Mouse (Mus musculus) kidney, postnatal 0 days (tissue): ENCODE measurements around the gene Rpusd4. TPM values are rescaled to one million over a fixed set of nuclear protein-coding genes. Genes with fewer than 3 reads are reported as not detected.

ENCODE experiments used
- ATAC-seq: fragments of 200-750 bp; cut with Nextera tagmentation; replicated peaks from 2 replicates; pipeline ENCODE4 v1.8.0; 2017; ENCODE audit warnings: low read depth, moderate number of reproducible peaks, moderate TSS enrichment, moderate library complexity; ENCODE audit not compliant: low FRiP score
- DNase-seq: peaks from one replicate; pipeline ENCODE4 v3.0.0-alpha.2; 2016; ENCODE audit warnings: low spot score
- H3K27ac ChIP-seq: fragments of 300-500 bp; sonication (generic); 2 replicates; pipeline ENCODE4 v1.5.1; 2014; ENCODE audit warnings: mild to moderate bottlenecking
- H3K27me3 ChIP-seq: fragments of 300-500 bp; sonication (generic); 2 replicates; pipeline ENCODE4 v1.6.1; 2014; ENCODE audit warnings: low read length, mixed read lengths; ENCODE audit not compliant: insufficient read depth
- H3K36me3 ChIP-seq: fragments of 300-500 bp; sonication (generic); 2 replicates; pipeline ENCODE4 v1.6.1; 2014; ENCODE audit warnings: low read length, mixed read lengths; ENCODE audit not compliant: insufficient read depth
- H3K4me1 ChIP-seq: fragments of 300-500 bp; sonication (generic); replicated peaks from 2 replicates; pipeline ENCODE4 v1.6.1; 2014; ENCODE audit warnings: antibody characterized with exemption, low read length, mixed read lengths; ENCODE audit not compliant: insufficient read depth
- H3K4me2 ChIP-seq: fragments of 300-500 bp; sonication (generic); 2 replicates; pipeline ENCODE4 v1.6.1; 2014; ENCODE audit warnings: mild to moderate bottlenecking, low read length, moderate library complexity, mixed read lengths
- H3K4me3 ChIP-seq: fragments of 300-500 bp; sonication (generic); replicated peaks from 2 replicates; pipeline ENCODE4 v1.5.1; 2014; ENCODE audit warnings: low read depth, low read length
- H3K9ac ChIP-seq: fragments of 300-500 bp; sonication (generic); 2 replicates; pipeline ENCODE4 v1.6.1; 2014; ENCODE audit warnings: low read depth, low read length
- H3K9me3 ChIP-seq: fragments of 300-500 bp; sonication (generic); replicated peaks from 2 replicates; pipeline ENCODE4 v1.6.1; 2016; ENCODE audit warnings: low read length, inconsistent platforms, mixed read lengths
- CTCF ChIP-seq: IDR thresholded peaks from 2 replicates; pipeline ENCODE4 v1.5.1; 2016; ENCODE audit warnings: antibody characterized with exemption, low read depth, mild to moderate bottlenecking, moderate library complexity
- WGBS: fragments of 180-500 bp; shearing (Covaris S2); extraction: QIAGEN DNeasy Blood & Tissue Kit; methylation state at CpG from one replicate; pipeline ENCODE4 v1.1.7; 2014; 5-methylcytosine and 5-hydroxymethylcytosine counted together
- polyA plus RNA-seq: library from polyadenylated mRNA; unstranded; fragments of >200 nt; fragmentation: Nextera tagmentation; extraction: Ambion mirVana; gene quantifications from 2 replicates; pipeline ENCODE4 v1.2.1, GENCODE M21; 2015

The Rpusd4 gene
- polyA plus RNA-seq, 1 experiment from 2014 or later = 26.5 TPM

DNA sequence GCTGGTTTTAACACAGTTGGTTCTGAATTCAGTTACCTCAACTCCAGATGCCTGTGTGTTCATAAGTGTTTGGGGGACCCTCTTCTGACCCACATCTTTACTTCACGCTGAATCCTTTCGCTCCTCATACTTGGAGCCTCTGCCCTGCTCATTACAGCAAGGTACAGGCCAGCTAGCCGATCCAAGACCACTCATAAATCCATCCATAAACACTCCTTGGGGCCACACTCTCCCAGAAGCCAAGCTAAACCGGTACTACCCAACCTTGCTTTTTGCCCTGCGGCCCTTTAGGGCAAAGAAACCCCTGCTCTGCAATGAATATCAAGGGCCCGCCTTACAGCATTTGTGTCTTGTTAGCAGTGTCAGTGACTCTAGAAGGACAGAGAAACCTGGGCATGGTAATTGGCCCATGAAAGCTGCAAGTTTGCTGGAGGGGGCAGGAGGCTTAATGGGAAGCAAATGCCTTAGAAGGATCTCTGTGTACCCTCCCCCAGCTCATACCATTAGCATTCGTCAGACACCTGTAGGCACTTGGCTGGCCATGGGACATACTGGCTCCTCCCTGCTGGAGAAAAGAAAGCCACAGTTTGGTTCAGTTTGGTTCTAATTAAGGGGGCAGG is 59.1 kb downstream of the Rpusd4 start:
- peak overlapping the region; percentile 36; the same call in 1 of the 2 replicates for H3K27ac ChIP-seq
- DNase-seq (no peak), ATAC-seq (peak; percentile 64)
- H3K27me3 ChIP-seq = no peaks in the 10 kb centered on the region
- no peaks in the 10 kb centered on the region for H3K9me3 ChIP-seq
- H3K4me3 ChIP-seq = no peak overlapping the region
- H3K4me2 ChIP-seq = no peak overlapping the region
- H3K4me1 ChIP-seq = peaks cover 9% of the 10 kb centered on the region
- TF ChIP-seq CTCF = no peak
- no peak overlapping the region for H3K9ac ChIP-seq
- 43% methylated on average over 7 of the region's 7 CpGs for WGBS
- H3K36me3 ChIP-seq = no peaks in the 10 kb centered on the region

Other genes starting within 250 kb of the Rpusd4 start
- gene St3gal4, start 148.6 kb upstream of the Rpusd4 start, polyA plus RNA-seq = 11.7 and 13.1 TPM in 2 replicates
- gene Dcps, start 91.8 kb upstream of the Rpusd4 start, polyA plus RNA-seq = 64.6 and 66.7 TPM in 2 replicates
- gene Srpr, start 67.7 kb upstream of the Rpusd4 start, polyA plus RNA-seq = 130 and 139 TPM in 2 replicates
- gene Tirap, start 67.6 kb upstream of the Rpusd4 start, polyA plus RNA-seq = 7.4 and 10.2 TPM in 2 replicates
- 36.8 and 40.9 TPM in 2 replicates for gene Foxred1, start 56.8 kb upstream of the Rpusd4 start, polyA plus RNA-seq
- gene Fam118b, start 60 bp upstream of the Rpusd4 start, polyA plus RNA-seq = 32.2 and 34.2 TPM in 2 replicates
- 1.9 and 2.2 TPM in 2 replicates for gene Cdon, start 153.3 kb downstream of the Rpusd4 start, polyA plus RNA-seq